Mouse (Mus musculus): ENCODE results near the gene Prkcz. TPM values are rescaled to one million over a fixed set of nuclear protein-coding genes. Genes with fewer than 3 reads are reported as not detected.

Prkcz gene
- polyA plus RNA-seq, 1 experiment from 2014 or later: 7.2 TPM

- Histone ChIP-seq H3K9ac (peak overlapping the region; percentile 99), H3K4me2 (peak overlapping the region; percentile 77), H3K9me3 (no peaks in the 10 kb centered on the region), H3K36me3 (0 out of 2 replicates have a peak, but pooled peaks cover 2% of the 10 kb centered on the region), H3K27ac (replicated peaks) (peak overlapping the region; percentile 96), H3K4me3 (peak overlapping the region; percentile 95), H3K4me1 (peaks cover 38% of the 10 kb centered on the region), H3K27me3 (replicated peaks) (no peaks in the 10 kb centered on the region)
- peak; percentile 98 for ATAC-seq (ENCODE audit: extremely low read depth, insufficient number of reproducible peaks, low FRiP score, low TSS enrichment)
- WGBS: under 1% methylated on average over 83 of the region's 116 CpGs
Measured at GRCm38 (mm10) chr4:155222841-155223593, 138.1 kb downstream of the Prkcz start.

GRCm38 (mm10) chr4:155222552-155222840 is 138.7 kb downstream of the Prkcz start, which contains the start of gene Ski:
Gene Ski, minus strand, starts transcription at chr4:155222592.
- peak within 1 kb of the TSS; percentile 96 for H3K27ac ChIP-seq (replicated peaks)
- no peaks in the 10 kb centered on the region for H3K27me3 ChIP-seq (replicated peaks)
- peak within 1 kb of the TSS; percentile 97 for H3K4me2 ChIP-seq
- H3K4me1 ChIP-seq: peaks cover 43% of the 10 kb centered on the region
- H3K9ac ChIP-seq: peak within 1 kb of the TSS; percentile 99
- 0% methylated on average over 2 of the region's 63 CpGs for WGBS
- no peak for ATAC-seq (ENCODE audit: extremely low read depth, insufficient number of reproducible peaks, low FRiP score, low TSS enrichment)
- no peaks in the 10 kb centered on the region for H3K9me3 ChIP-seq
- 0 out of 2 replicates have a peak, but pooled peaks cover 2% of the 10 kb centered on the region for H3K36me3 ChIP-seq
- H3K4me3 ChIP-seq: peak within 1 kb of the TSS; percentile 95

- no peak for ATAC-seq (ENCODE audit: extremely low read depth, insufficient number of reproducible peaks, low FRiP score, low TSS enrichment)
- Histone ChIP-seq H3K36me3 (0 out of 2 replicates have a peak, but pooled peaks cover 3% of the 10 kb centered on the region), H3K27me3 (replicated peaks) (no peaks in the 10 kb centered on the region), H3K4me2 (peak overlapping the region; percentile 97), H3K27ac (replicated peaks) (peak overlapping the region; percentile 81), H3K9ac (peak overlapping the region; percentile 99), H3K4me3 (peak overlapping the region; percentile 95), H3K9me3 (no peaks in the 10 kb centered on the region), H3K4me1 (peaks cover 50% of the 10 kb centered on the region)
- WGBS: under 1% methylated on average over 84 of the region's 93 CpGs
Measured at GRCm38 (mm10) chr4:155221599-155222551, 139.3 kb downstream of the Prkcz start.

- H3K36me3 ChIP-seq: 0 out of 2 replicates have a peak, but pooled peaks cover 7% of the 10 kb centered on the region
- 1% methylated on average over 7 of the region's 7 CpGs for WGBS
- peak overlapping the region; percentile 81 for H3K27ac ChIP-seq (replicated peaks)
- H3K9ac ChIP-seq: peak overlapping the region; percentile 99
- no peaks in the 10 kb centered on the region for H3K27me3 ChIP-seq (replicated peaks)
- H3K4me2 ChIP-seq: peak overlapping the region; percentile 97
- peak overlapping the region; percentile 95 for H3K4me3 ChIP-seq
- no peaks in the 10 kb centered on the region for H3K9me3 ChIP-seq
- ATAC-seq (ENCODE audit: extremely low read depth, insufficient number of reproducible peaks, low FRiP score, low TSS enrichment): no peak
- H3K4me1 ChIP-seq: peaks cover 57% of the 10 kb centered on the region
Measured at GRCm38 (mm10) chr4:155221106-155221505, 140.1 kb downstream of the Prkcz start.

- Histone ChIP-seq H3K9me3 (no peaks in the 10 kb centered on the region), H3K36me3 (0 out of 2 replicates have a peak, but pooled peaks cover 7% of the 10 kb centered on the region), H3K27ac (replicated peaks) (peak overlapping the region; percentile 81), H3K4me1 (peaks cover 64% of the 10 kb centered on the region), H3K4me3 (peak overlapping the region; percentile 95), H3K9ac (peak overlapping the region; percentile 99), H3K4me2 (peak overlapping the region; percentile 97), H3K27me3 (replicated peaks) (no peaks in the 10 kb centered on the region)
- 6% methylated on average over 14 of the region's 14 CpGs for WGBS
- ATAC-seq (ENCODE audit: extremely low read depth, insufficient number of reproducible peaks, low FRiP score, low TSS enrichment): no peak
Measured at GRCm38 (mm10) chr4:155220213-155221100, 140.7 kb downstream of the Prkcz start.

GRCm38 (mm10) chr4:155219271-155220212 is 141.6 kb downstream of the Prkcz start:
- Histone ChIP-seq H3K9ac (peak overlapping the region; percentile 99), H3K9me3 (no peaks in the 10 kb centered on the region), H3K4me1 (peaks cover 73% of the 10 kb centered on the region), H3K27ac (replicated peaks) (peak overlapping the region; percentile 81), H3K36me3 (0 out of 2 replicates have a peak, but pooled peaks cover 7% of the 10 kb centered on the region), H3K27me3 (replicated peaks) (no peaks in the 10 kb centered on the region), H3K4me2 (peak overlapping the region; percentile 97), H3K4me3 (peak overlapping the region; percentile 95)
- WGBS: 41% methylated on average over 12 of the region's 12 CpGs
- ATAC-seq (ENCODE audit: extremely low read depth, insufficient number of reproducible peaks, low FRiP score, low TSS enrichment): no peak

- H3K9ac ChIP-seq: peak overlapping the region; percentile 99
- no peaks in the 10 kb centered on the region for H3K9me3 ChIP-seq
- peak overlapping the region; percentile 41; the same call in 1 of the 2 replicates for H3K27ac ChIP-seq (replicated peaks)
- H3K4me1 ChIP-seq: peaks cover 77% of the 10 kb centered on the region
- no peaks in the 10 kb centered on the region for H3K27me3 ChIP-seq (replicated peaks)
- ATAC-seq (ENCODE audit: extremely low read depth, insufficient number of reproducible peaks, low FRiP score, low TSS enrichment): no peak
- H3K36me3 ChIP-seq: 0 out of 2 replicates have a peak, but pooled peaks cover 7% of the 10 kb centered on the region
- peak overlapping the region; percentile 95 for H3K4me3 ChIP-seq
- H3K4me2 ChIP-seq: peak overlapping the region; percentile 97
- WGBS: 75% methylated on average over 9 of the region's 9 CpGs
Measured at GRCm38 (mm10) chr4:155218104-155218732, 142.9 kb downstream of the Prkcz start.

- H3K4me1 ChIP-seq: peaks cover 84% of the 10 kb centered on the region
- H3K27ac ChIP-seq (replicated peaks): peak overlapping the region; percentile 72
- H3K36me3 ChIP-seq: 0 out of 2 replicates have a peak, but pooled peaks cover 7% of the 10 kb centered on the region
- 47% methylated on average over 12 of the region's 12 CpGs for WGBS
- peak overlapping the region; percentile 99 for H3K9ac ChIP-seq
- peak overlapping the region; percentile 95 for H3K4me3 ChIP-seq
- no peaks in the 10 kb centered on the region for H3K9me3 ChIP-seq
- H3K4me2 ChIP-seq: peak overlapping the region; percentile 97
- ATAC-seq (ENCODE audit: extremely low read depth, insufficient number of reproducible peaks, low FRiP score, low TSS enrichment): no peak
- no peaks in the 10 kb centered on the region for H3K27me3 ChIP-seq (replicated peaks)
Measured at GRCm38 (mm10) chr4:155217241-155218103, 143.7 kb downstream of the Prkcz start.

All from heart, embryonic 13.5 days (tissue).